Mouse (Mus musculus) macrophage (primary cell): ENCODE results near the gene Havcr2. TPM values are rescaled to one million over a fixed set of nuclear protein-coding genes. Genes with fewer than 3 reads are reported as not detected.
"Not testable (repeated sequence)": the region's sequence is repeated elsewhere in the genome, so short reads cannot be mapped to it uniquely, and the experiment has no call there.

Source experiments
- H3K27ac ChIP-seq: fragments of 350-480 bp; formaldehyde crosslinking; 2 replicates; pipeline ENCODE4 v1.9.0; 2021
- H3K36me3 ChIP-seq: fragments of 350-480 bp; formaldehyde crosslinking; 2 replicates; pipeline ENCODE4 v1.9.0; 2021; ENCODE audit errors: inconsistent target
- H3K4me3 ChIP-seq: fragments of 350-480 bp; formaldehyde crosslinking; 2 replicates; pipeline ENCODE4 v1.9.0; 2021; ENCODE audit errors: inconsistent target
- H3K79me2 ChIP-seq: fragments of 350-480 bp; formaldehyde crosslinking; 2 replicates; pipeline ENCODE4 v1.9.0; 2021; ENCODE audit errors: inconsistent target
- WGBS: methylation state at CpG from one replicate; pipeline ENCODE4 v1.1.7; 2026; ENCODE audit warnings: inconsistent platforms; ENCODE audit not compliant: missing documents; 5-methylcytosine and 5-hydroxymethylcytosine counted together
- polyA plus RNA-seq: library from polyadenylated mRNA; stranded (reverse); fragments of 250-400 nt; gene quantifications from 3 replicates; pipeline ENCODE4 v1.2.4, GENCODE M21; 2018; ENCODE audit warnings: inconsistent platforms

The Havcr2 gene
- polyA plus RNA-seq, 1 experiment from 2014 or later = 38.9 TPM

- Histone ChIP-seq H3K4me3 (no peak overlapping the region), H3K79me2 (no peaks in the 10 kb centered on the region), H3K27ac (no peak overlapping the region), H3K36me3 (no peaks in the 10 kb centered on the region)
- WGBS = 84% methylated on average over 3 of the region's 3 CpGs
These were observed 52.4 kb downstream of the Havcr2 start for GRCm38 (mm10) chr11:46507146-46507545.

- 93% methylated on average over 5 of the region's 5 CpGs for WGBS
These were observed 55.2 kb downstream of the Havcr2 start for GRCm38 (mm10) chr11:46509900-46510299.

GRCm38 (mm10) chr11:46521341-46521740 lies 66.6 kb downstream of the Havcr2 start:
- not testable (repeated sequence) for H3K4me3 ChIP-seq, H3K36me3 ChIP-seq, H3K79me2 ChIP-seq, H3K27ac ChIP-seq
- WGBS = 82% methylated on average over 5 of the region's 5 CpGs

More at GRCm38 (mm10) chr11:46509900-46510299, 55.2 kb downstream of the Havcr2 start:
- H3K27ac ChIP-seq = no peak overlapping the region
- H3K36me3 ChIP-seq = no peaks in the 10 kb centered on the region
- no peaks in the 10 kb centered on the region for H3K79me2 ChIP-seq
- no peak overlapping the region for H3K4me3 ChIP-seq

GRCm38 (mm10) chr11:46522719-46523118 lies 68.0 kb downstream of the Havcr2 start:
- Histone ChIP-seq H3K4me3 (no peak overlapping the region), H3K36me3 (no peaks in the 10 kb centered on the region), H3K79me2 (no peaks in the 10 kb centered on the region), H3K27ac (no peak overlapping the region)
- 79% methylated on average over 2 of the region's 3 CpGs for WGBS

- H3K27ac ChIP-seq = no peak within 1 kb of the TSS
- H3K36me3 ChIP-seq = no peaks in the 10 kb centered on the region
- H3K4me3 ChIP-seq = no peak within 1 kb of the TSS
- no peaks in the 10 kb centered on the region for H3K79me2 ChIP-seq
- 83% methylated on average over 2 of the region's 2 CpGs for WGBS
These were observed 69.2 kb downstream of the Havcr2 start, which contains the start of gene Gm12169 for GRCm38 (mm10) chr11:46523912-46524311. Gm12169 (plus strand) TSS chr11:46524212.

- no peak overlapping the region for H3K27ac ChIP-seq
- no peaks in the 10 kb centered on the region for H3K36me3 ChIP-seq
- H3K79me2 ChIP-seq = no peaks in the 10 kb centered on the region
- no peak overlapping the region for H3K4me3 ChIP-seq
- WGBS = 78% methylated on average over 4 of the region's 4 CpGs
These were observed 75.4 kb downstream of the Havcr2 start for GRCm38 (mm10) chr11:46530149-46530548.

Other genes with a start within 250 kb of the Havcr2 start
- not detected in 3 replicates for gene Fndc9, start 219.4 kb upstream of the Havcr2 start, polyA plus RNA-seq
- gene Cyfip2, start 142.1 kb upstream of the Havcr2 start, polyA plus RNA-seq = 37.5 to 67.1 TPM (median 52.7 TPM) in 3 replicates
- gene Itk, start 65.4 kb upstream of the Havcr2 start, polyA plus RNA-seq = 0.17 TPM in 1 of 3 replicates, not detected in the others
- not detected in 3 replicates for gene Fam71b, start 58.4 kb upstream of the Havcr2 start, polyA plus RNA-seq
- gene Med7, start 18.0 kb upstream of the Havcr2 start, polyA plus RNA-seq = 27.5 to 43.6 TPM (median 39.4 TPM) in 3 replicates
- not detected in 3 replicates for gene Gm12169, start 69.3 kb downstream of the Havcr2 start, polyA plus RNA-seq
- not detected in 3 replicates for gene BC053393, start 116.6 kb downstream of the Havcr2 start, polyA plus RNA-seq
- gene Dppa1, start 174.3 kb downstream of the Havcr2 start, polyA plus RNA-seq = not detected in 3 replicates